Mouse (Mus musculus) left cerebral cortex, postnatal 10 days (tissue): ENCODE results near the gene Tfcp2. TPM values are rescaled to one million over a fixed set of nuclear protein-coding genes. Genes with fewer than 3 reads are reported as not detected.
A peak's percentile ranks its signal among the peaks of the same experiment; 100 is the strongest.
"Not testable (repeated sequence)": the region's sequence is repeated elsewhere in the genome, so short reads cannot be mapped to it uniquely, and the experiment has no call there.

Experiments used
- DNase-seq, 2 experiments: peaks; one replicate each; pipeline ENCODE4 v3.0.0; 2021 to 2022; ENCODE audit warnings: low spot score in 2 of 2, mixed read lengths in 1 of 2; ENCODE audit errors: extremely low spot score in 1 of 2
- intact Hi-C: fragments of 180-260 bp; cut with DNase I; formaldehyde crosslinking; loops from one replicate; pipeline ENCODE4 v1.15.1; 2025
- total RNA-seq, 2 experiments: library from RNA; stranded (reverse); gene quantifications; 2 replicates each; pipeline ENCODE4 v1.2.3; 2021

The Tfcp2 gene
- total RNA-seq, 2 experiments from 2014 or later, result 31.0 to 31.5 TPM

GRCm38 (mm10) chr15:100495102-100495501 lies 56.7 kb downstream of the Tfcp2 start, which contains the start of gene Csrnp2:
Gene Csrnp2, minus strand, starts transcription at chr15:100495488.
- intact Hi-C loops, result no loop called here
- DNase-seq, result peak; percentile 94 to 96

GRCm38 (mm10) chr15:100494647-100495046 lies 57.2 kb downstream of the Tfcp2 start:
- intact Hi-C loops, result no loop called here
- DNase-seq, result no peak

GRCm38 (mm10) chr15:100491966-100492365 lies 59.8 kb downstream of the Tfcp2 start:
- intact Hi-C loops, result no loop called here
- DNase-seq, result no peak

- DNase-seq, result no peak
- intact Hi-C loops, result no loop called here
These were observed 62.5 kb downstream of the Tfcp2 start for GRCm38 (mm10) chr15:100489263-100489662.

- DNase-seq, intact Hi-C loops: not testable (repeated sequence)
These were observed 63.5 kb downstream of the Tfcp2 start for GRCm38 (mm10) chr15:100488297-100488696.

GRCm38 (mm10) chr15:100487050-100487449 lies 64.8 kb downstream of the Tfcp2 start:
- intact Hi-C loops, result no loop called here
- no peak for DNase-seq

- intact Hi-C loops, result no loop called here
- no peak for DNase-seq
These were observed 65.4 kb downstream of the Tfcp2 start for GRCm38 (mm10) chr15:100486450-100486849.

- intact Hi-C loops, result no loop called here
- DNase-seq, result no peak
These were observed 66.2 kb downstream of the Tfcp2 start for GRCm38 (mm10) chr15:100485576-100485975.

- intact Hi-C loops, result no loop called here
- DNase-seq, result no peak
These were observed 72.9 kb downstream of the Tfcp2 start for GRCm38 (mm10) chr15:100478925-100479324.

- no peak for DNase-seq
- intact Hi-C loops, result no loop called here
These were observed 73.5 kb downstream of the Tfcp2 start for GRCm38 (mm10) chr15:100478351-100478750.

- intact Hi-C loops, result no loop called here
- DNase-seq, result no peak
These were observed 77.8 kb downstream of the Tfcp2 start for GRCm38 (mm10) chr15:100473926-100474503.

- intact Hi-C loops, result no loop called here
These were observed 81.8 kb downstream of the Tfcp2 start for GRCm38 (mm10) chr15:100470037-100470436.

GRCm38 (mm10) chr15:100469189-100469545 lies 82.6 kb downstream of the Tfcp2 start:
- DNase-seq, result no peak
- intact Hi-C loops, result loop anchor here (5.0 to 10.0 kb wide), 2 partner anchors 204 to 213 kb away; no protein-coding TSS in a partner anchor

More at GRCm38 (mm10) chr15:100470037-100470436, 81.8 kb downstream of the Tfcp2 start:
- no peak for DNase-seq

GRCm38 (mm10) chr15:100468295-100469188 lies 83.3 kb downstream of the Tfcp2 start, which contains the start of gene Letmd1:
Gene Letmd1, plus strand, starts transcription at chr15:100469023.
- intact Hi-C loops, result loop anchor here (5.0 to 10.0 kb wide), 2 partner anchors 204 to 214 kb away; no protein-coding TSS in a partner anchor
- DNase-seq, result peak; percentile 85 to 95

GRCm38 (mm10) chr15:100467738-100468137 lies 84.1 kb downstream of the Tfcp2 start:
- no peak for DNase-seq
- intact Hi-C loops, result loop anchor here (5.0 to 10.0 kb wide), 2 partner anchors 203 to 215 kb away; no protein-coding TSS in a partner anchor

GRCm38 (mm10) chr15:100465432-100465831 lies 86.4 kb downstream of the Tfcp2 start:
- no peak for DNase-seq
- intact Hi-C loops, result loop anchor here (5.0 to 10.0 kb wide), 2 partner anchors 201 to 217 kb away; no protein-coding TSS in a partner anchor

- peak; percentile 58 to 69 for DNase-seq
- intact Hi-C loops, result loop anchor here (10.0 kb wide), 1 partner anchor 199 kb away; no protein-coding TSS in a partner anchor
These were observed 88.1 kb downstream of the Tfcp2 start for GRCm38 (mm10) chr15:100463712-100464111.

- no peak for DNase-seq
- intact Hi-C loops, result loop anchor here (10.0 kb wide), 1 partner anchor 197 kb away; no protein-coding TSS in a partner anchor
These were observed 89.7 kb downstream of the Tfcp2 start for GRCm38 (mm10) chr15:100462086-100462485.

GRCm38 (mm10) chr15:100461646-100462045 lies 90.2 kb downstream of the Tfcp2 start:
- intact Hi-C loops, result loop anchor here (10.0 kb wide), 1 partner anchor 197 kb away; no protein-coding TSS in a partner anchor
- DNase-seq, result no peak
